Mouse (Mus musculus) hindbrain, embryonic 14.5 days (tissue): ENCODE results near the gene Foxn3. TPM values are rescaled to one million over a fixed set of nuclear protein-coding genes. Genes with fewer than 3 reads are reported as not detected.

Experiments used
- ATAC-seq: fragments of 200-750 bp; cut with Nextera tagmentation; 2 replicates; pipeline ENCODE4 v1.8.0; 2017; ENCODE audit warnings: moderate number of reproducible peaks, mild to moderate bottlenecking, moderate TSS enrichment, moderate library complexity; ENCODE audit not compliant: low FRiP score
- DNase-seq: peaks from one replicate; pipeline ENCODE4 v3.0.0-alpha.2; 2015; ENCODE audit warnings: low spot score
- H3K27ac ChIP-seq: fragments of 300-500 bp; sonication (generic); 2 replicates; pipeline ENCODE4 v1.5.1; 2014; ENCODE audit warnings: mild to moderate bottlenecking, moderate library complexity
- H3K27me3 ChIP-seq: fragments of 300-500 bp; sonication (generic); 2 replicates; pipeline ENCODE4 v1.6.1; 2014; ENCODE audit warnings: mild to moderate bottlenecking, low read length, mixed read lengths; ENCODE audit not compliant: control insufficient read depth, insufficient read depth
- H3K36me3 ChIP-seq: fragments of 300-500 bp; sonication (generic); replicated peaks from 2 replicates; pipeline ENCODE4 v1.6.1; 2014; ENCODE audit not compliant: control insufficient read depth, insufficient read depth
- H3K4me1 ChIP-seq: fragments of 300-500 bp; sonication (generic); replicated peaks from 2 replicates; pipeline ENCODE4 v1.6.1; 2014; ENCODE audit warnings: antibody characterized with exemption, low read length, mixed read lengths; ENCODE audit not compliant: control insufficient read depth, insufficient read depth
- H3K4me2 ChIP-seq: fragments of 300-500 bp; sonication (generic); replicated peaks from 2 replicates; pipeline ENCODE4 v1.6.1; 2014; ENCODE audit warnings: mild to moderate bottlenecking, moderate library complexity
- H3K4me3 ChIP-seq: fragments of 300-500 bp; sonication (generic); replicated peaks from 2 replicates; pipeline ENCODE4 v1.5.1; 2014; ENCODE audit warnings: mild to moderate bottlenecking, low read length
- H3K9ac ChIP-seq: fragments of 300-500 bp; sonication (generic); 2 replicates; pipeline ENCODE4 v1.6.1; 2014
- H3K9me3 ChIP-seq: fragments of 300-500 bp; sonication (generic); 2 replicates; pipeline ENCODE4 v1.6.1; 2016; ENCODE audit warnings: low read length; ENCODE audit not compliant: control insufficient read depth
- WGBS: fragments of 180-500 bp; shearing (Covaris S2); extraction: QIAGEN DNeasy Blood & Tissue Kit; methylation state at CpG from one replicate; pipeline ENCODE4 v1.1.7; 2014; 5-methylcytosine and 5-hydroxymethylcytosine counted together
- polyA plus RNA-seq: library from polyadenylated mRNA; unstranded; fragments of >200 nt; fragmentation: Nextera tagmentation; extraction: Ambion mirVana; gene quantifications from 2 replicates; pipeline ENCODE4 v1.2.1, GENCODE M21; 2014

Foxn3 gene
- polyA plus RNA-seq, 1 experiment from 2014 or later = 84.9 TPM

DNA sequence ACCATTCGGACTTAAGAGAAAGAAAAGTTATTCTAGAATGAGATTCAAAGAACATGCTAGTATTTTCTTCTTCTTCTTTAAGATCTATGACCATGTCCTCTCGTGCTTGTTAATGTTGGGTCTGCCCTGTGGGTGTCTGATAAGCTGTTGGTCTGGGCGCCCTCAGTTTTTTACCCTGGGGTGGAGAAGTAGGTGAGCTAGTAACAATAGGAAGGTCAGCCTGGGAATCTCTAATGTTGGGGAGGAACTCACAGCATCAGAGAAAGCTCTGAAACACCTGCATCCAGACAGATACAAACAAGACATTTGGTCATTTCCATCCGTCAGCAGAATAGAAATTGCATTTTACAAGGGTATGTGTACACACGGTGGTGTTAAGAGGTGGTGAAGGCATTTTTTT, 343.6 kb downstream of the Foxn3 start:
- Histone ChIP-seq H3K27me3 (no peaks in the 10 kb centered on the region), H3K4me2 (0 out of 2 replicates have a peak overlapping the region, but pooled peaks have one; percentile 2), H3K4me3 (no peak overlapping the region), H3K36me3 (no peaks in the 10 kb centered on the region), H3K4me1 (peaks cover 52% of the 10 kb centered on the region), H3K9me3 (no peaks in the 10 kb centered on the region), H3K9ac (no peak overlapping the region; the same call in 1 of the 2 replicates), H3K27ac (peak overlapping the region; percentile 56)
- ATAC-seq (no peak), DNase-seq (no peak)
- 28% methylated on average over 5 of the region's 5 CpGs for WGBS

DNA sequence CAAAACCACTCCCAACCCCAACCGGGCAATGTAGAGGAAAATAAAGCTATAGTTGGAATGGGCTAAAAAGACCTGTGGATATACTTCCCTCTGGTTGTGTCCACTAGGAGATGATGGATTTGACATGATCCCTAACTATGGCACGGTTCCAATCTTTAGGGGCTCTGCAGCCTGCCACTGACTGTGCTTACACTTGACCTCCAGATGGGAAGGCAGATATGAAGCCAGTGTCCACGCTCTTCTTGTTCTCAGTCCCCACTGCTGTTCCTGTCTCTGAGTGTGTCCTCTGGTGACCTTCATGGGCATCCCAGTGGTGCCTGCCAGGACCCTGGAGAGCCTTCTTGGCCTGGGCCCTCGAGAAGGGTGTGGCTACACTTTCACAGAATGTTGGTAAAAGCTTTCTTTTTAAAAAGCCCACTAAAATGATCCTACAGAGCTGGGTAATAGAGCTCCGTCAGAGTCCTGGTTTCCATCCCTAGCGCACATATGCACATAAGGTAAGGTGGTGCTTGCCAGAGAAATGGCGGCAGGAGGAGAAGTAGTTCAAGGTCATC, 346.2 kb downstream of the Foxn3 start:
- no peak overlapping the region for H3K4me2 ChIP-seq
- WGBS = 84% methylated on average over 7 of the region's 7 CpGs
- H3K27ac ChIP-seq = no peak overlapping the region
- ATAC-seq (no peak), DNase-seq (no peak)
- H3K9ac ChIP-seq = no peak overlapping the region
- no peaks in the 10 kb centered on the region for H3K36me3 ChIP-seq
- H3K4me1 ChIP-seq = peaks cover 64% of the 10 kb centered on the region
- no peaks in the 10 kb centered on the region for H3K27me3 ChIP-seq
- H3K9me3 ChIP-seq = no peaks in the 10 kb centered on the region
- H3K4me3 ChIP-seq = no peak overlapping the region

DNA sequence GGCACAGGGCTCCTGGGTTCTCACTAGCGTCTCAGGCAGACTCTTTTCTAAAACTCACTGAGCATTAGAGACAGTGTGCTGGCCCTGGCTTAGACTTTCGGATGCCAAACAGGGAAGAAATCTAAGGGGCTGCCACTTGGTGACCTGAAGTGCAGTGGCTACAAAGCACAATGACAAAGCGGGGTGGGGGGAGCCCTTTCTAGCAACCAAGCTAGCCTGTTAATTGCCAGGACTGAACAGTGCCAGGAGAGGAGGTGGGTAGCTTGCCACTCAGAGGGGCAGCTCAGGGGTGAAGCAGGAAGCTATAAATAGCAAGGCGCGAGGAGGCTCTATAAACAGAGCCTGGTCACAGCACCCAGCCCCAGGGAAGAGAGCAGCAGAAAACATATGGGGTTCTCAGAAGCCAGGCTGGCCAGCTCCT, 347.0 kb downstream of the Foxn3 start:
- Histone ChIP-seq H3K9ac (0 out of 2 replicates have a peak overlapping the region, but pooled peaks have one; percentile 4), H3K4me1 (peaks cover 60% of the 10 kb centered on the region), H3K36me3 (no peaks in the 10 kb centered on the region), H3K9me3 (no peaks in the 10 kb centered on the region), H3K27ac (no peak overlapping the region), H3K4me2 (no peak overlapping the region), H3K4me3 (no peak overlapping the region), H3K27me3 (no peaks in the 10 kb centered on the region)
- DNase-seq = no peak
- ATAC-seq = no peak
- 41% methylated on average over 5 of the region's 5 CpGs for WGBS

DNA sequence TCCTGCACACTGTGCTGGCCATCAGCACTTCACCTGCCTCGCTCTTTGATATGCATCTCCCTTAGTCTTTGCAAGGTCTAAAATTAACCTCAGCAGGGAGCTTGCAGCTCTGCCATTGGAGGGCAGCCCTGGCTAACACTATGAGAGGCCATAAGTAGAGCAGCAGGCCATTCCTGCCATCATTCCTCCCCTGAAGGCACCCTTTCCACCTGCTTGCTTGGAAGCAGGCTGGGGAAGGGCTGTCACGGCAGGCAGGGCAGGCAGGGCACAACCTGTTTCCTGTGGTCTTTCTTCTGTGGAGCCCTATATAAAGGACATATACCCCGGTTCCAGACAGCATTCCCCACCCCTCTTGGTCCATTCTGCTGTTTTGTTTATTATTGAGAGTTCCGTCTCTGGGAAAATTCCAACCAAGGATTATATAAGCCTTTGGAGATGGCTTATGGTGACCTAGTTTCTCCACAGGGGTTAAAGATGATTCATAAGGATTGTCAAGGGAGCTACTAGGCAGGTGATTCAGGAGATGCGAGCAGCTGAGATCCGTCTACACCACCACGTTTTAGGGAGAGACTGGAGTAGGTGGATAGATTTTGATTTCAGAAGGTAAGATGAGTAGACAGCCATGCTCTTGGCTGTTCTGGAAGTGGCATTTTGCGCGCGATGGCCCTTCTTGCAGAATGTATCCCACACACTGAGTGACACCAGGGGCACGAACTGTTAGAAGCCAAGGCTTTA, 347.7 kb downstream of the Foxn3 start:
- ATAC-seq = no peak
- Histone ChIP-seq H3K27ac (no peak overlapping the region), H3K27me3 (no peaks in the 10 kb centered on the region), H3K4me2 (no peak overlapping the region), H3K9me3 (no peaks in the 10 kb centered on the region), H3K4me1 (peaks cover 53% of the 10 kb centered on the region), H3K4me3 (no peak overlapping the region), H3K9ac (no peak overlapping the region), H3K36me3 (no peaks in the 10 kb centered on the region)
- whole genome bisulfite sequencing = 54% methylated on average over 11 of the region's 11 CpGs
- DNase-seq = no peak

DNA sequence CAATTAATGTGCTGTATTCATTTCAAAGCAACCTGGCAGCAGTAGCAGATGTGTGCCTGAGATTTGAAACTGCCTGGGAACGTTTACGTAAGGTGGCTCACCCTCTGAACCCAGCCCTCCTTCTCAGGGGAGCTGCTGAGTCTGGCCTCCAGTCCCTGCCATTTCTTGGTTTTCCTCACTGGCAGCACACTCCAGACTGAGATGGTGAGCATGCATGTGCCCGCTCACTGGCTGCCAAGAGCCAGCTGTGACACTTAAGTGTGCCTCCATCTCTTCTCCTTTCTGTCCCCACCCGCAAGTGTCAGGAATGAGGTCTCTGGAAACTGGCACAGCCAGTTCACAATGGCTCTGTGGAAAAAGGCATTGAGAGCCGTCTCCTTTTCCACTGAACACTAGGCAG, 349.3 kb downstream of the Foxn3 start:
- Histone ChIP-seq H3K4me2 (no peak overlapping the region), H3K36me3 (no peaks in the 10 kb centered on the region), H3K4me1 (peaks cover 37% of the 10 kb centered on the region), H3K27me3 (no peaks in the 10 kb centered on the region), H3K9ac (no peak overlapping the region), H3K9me3 (no peaks in the 10 kb centered on the region), H3K27ac (no peak overlapping the region), H3K4me3 (no peak overlapping the region)
- ATAC-seq (no peak), DNase-seq (no peak)
- 60% methylated on average over 5 of the region's 5 CpGs for WGBS

DNA sequence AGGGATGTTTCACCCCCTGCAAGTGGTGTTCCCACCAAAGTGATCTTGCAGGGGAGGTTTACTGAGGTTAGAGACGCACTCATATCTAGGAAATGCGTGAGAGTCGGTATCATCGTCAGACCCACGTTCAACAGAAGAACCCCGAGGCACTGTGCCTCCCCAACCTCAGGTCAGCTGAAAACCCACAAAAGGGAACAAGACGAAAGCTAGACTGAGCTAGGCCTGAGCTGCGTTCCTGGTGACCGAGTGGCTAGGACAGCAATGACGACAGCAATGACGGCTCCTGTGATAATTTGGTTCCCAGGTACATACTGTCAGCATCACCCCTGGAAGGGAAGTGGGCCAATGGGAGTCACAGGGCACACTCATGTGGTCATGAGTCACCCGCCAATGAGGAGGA, 350.2 kb downstream of the Foxn3 start:
- Histone ChIP-seq H3K4me1 (peaks cover 30% of the 10 kb centered on the region), H3K27me3 (no peaks in the 10 kb centered on the region), H3K4me2 (no peak overlapping the region), H3K9me3 (no peaks in the 10 kb centered on the region), H3K4me3 (no peak overlapping the region), H3K36me3 (no peaks in the 10 kb centered on the region), H3K9ac (no peak overlapping the region), H3K27ac (no peak overlapping the region)
- WGBS = 92% methylated on average over 12 of the region's 12 CpGs
- DNase-seq = no peak
- no peak for ATAC-seq

DNA sequence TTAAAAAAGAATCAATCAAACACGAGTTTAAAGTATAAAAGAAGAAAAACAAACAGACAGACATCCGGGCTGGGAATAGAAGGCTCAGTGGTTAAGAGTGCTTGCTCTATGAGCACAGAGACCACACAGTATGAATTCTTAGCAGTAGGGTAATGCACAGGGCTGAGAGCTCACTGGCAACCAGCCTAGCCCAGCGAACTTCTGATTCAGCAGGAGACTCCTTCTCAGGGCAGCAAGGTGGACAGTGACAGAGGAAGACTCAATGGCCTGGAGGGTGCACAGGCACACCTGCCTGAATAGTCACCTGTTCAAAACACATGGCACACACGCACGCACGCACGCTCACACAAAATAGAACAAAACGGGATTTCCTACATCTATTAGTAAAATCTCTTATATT, 353.6 kb downstream of the Foxn3 start:
- no peak overlapping the region for H3K4me3 ChIP-seq
- DNase-seq = no peak
- H3K36me3 ChIP-seq = no peaks in the 10 kb centered on the region
- no peak overlapping the region for H3K4me2 ChIP-seq
- no peak overlapping the region for H3K9ac ChIP-seq
- ATAC-seq = no peak
- no peaks in the 10 kb centered on the region for H3K27me3 ChIP-seq
- 87% methylated on average over 8 of the region's 8 CpGs for WGBS
- no peak overlapping the region for H3K27ac ChIP-seq
- no peaks in the 10 kb centered on the region for H3K9me3 ChIP-seq
- peaks cover 12% of the 10 kb centered on the region for H3K4me1 ChIP-seq

DNA sequence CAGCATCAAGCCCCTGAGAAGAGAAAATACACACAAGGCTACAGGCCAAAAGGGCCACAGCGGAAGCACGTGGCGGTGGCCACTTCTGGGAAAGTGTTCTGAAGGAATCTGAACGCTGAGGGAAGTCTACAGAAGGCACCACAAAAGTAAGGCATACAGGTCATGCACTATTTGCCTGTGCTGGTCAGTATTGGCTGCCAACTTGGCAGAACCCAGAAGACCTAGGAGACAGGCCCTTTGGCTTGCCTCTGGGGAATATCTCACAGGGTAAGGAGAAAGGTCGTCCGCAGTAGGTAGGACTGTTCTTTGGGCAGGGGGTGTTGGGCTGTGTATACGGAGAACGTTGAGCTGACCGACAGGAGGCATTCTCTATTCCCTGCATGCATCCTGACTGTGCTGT, 355.1 kb downstream of the Foxn3 start:
- no peaks in the 10 kb centered on the region for H3K36me3 ChIP-seq
- H3K4me1 ChIP-seq = peaks cover 7% of the 10 kb centered on the region
- no peaks in the 10 kb centered on the region for H3K9me3 ChIP-seq
- H3K27ac ChIP-seq = no peak overlapping the region
- H3K27me3 ChIP-seq = no peaks in the 10 kb centered on the region
- ATAC-seq (no peak), DNase-seq (no peak)
- H3K9ac ChIP-seq = no peak overlapping the region
- WGBS = 86% methylated on average over 9 of the region's 9 CpGs
- no peak overlapping the region for H3K4me2 ChIP-seq
- H3K4me3 ChIP-seq = no peak overlapping the region

DNA sequence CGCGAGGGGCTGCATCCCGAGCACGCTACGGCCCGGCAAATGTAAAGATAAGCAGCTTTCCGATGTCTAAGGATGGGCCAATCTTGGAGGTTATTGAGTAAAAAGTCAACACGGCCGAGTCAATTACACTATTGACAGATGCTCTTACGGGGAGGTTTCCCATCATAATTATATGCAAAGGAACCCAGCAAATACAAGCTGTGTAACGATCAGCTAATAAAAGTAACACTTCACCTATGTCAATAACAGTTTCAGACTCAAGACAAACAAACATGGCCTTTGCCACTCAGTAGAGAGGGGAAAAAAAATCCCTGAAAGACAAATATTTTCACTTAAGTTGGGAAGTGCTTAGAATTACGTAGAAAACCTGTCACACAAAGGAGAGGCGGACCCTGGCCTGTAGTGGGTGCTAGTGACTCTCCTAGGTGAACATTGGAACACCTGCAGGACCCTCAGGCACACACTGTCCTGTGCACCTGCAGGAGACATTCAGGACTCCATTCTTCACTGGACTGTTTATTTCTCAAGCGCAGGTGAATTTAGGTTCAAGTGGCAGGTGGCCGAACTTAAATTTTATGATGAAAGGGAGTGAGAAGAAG, 356.3 kb downstream of the Foxn3 start:
- no peaks in the 10 kb centered on the region for H3K36me3 ChIP-seq
- no peak overlapping the region for H3K4me2 ChIP-seq
- no peak overlapping the region for H3K9ac ChIP-seq
- 85% methylated on average over 15 of the region's 15 CpGs for WGBS
- DNase-seq (no peak), ATAC-seq (no peak)
- H3K9me3 ChIP-seq = no peaks in the 10 kb centered on the region
- H3K27ac ChIP-seq = no peak overlapping the region
- no peaks in the 10 kb centered on the region; the same call in 1 of the 2 replicates for H3K4me1 ChIP-seq
- H3K27me3 ChIP-seq = no peaks in the 10 kb centered on the region
- no peak overlapping the region for H3K4me3 ChIP-seq
